Mouse (Mus musculus) heart, postnatal 25 days (tissue): ENCODE data around the gene Mtr. TPM values are rescaled to one million over a fixed set of nuclear protein-coding genes. Genes with fewer than 3 reads are reported as not detected.
A peak's percentile ranks its signal among the peaks of the same experiment; 100 is the strongest.
"Not testable (repeated sequence)": the region's sequence is repeated elsewhere in the genome, so short reads cannot be mapped to it uniquely, and the experiment has no call there.

Source experiments
- DNase-seq: peaks from one replicate; pipeline ENCODE4 v3.0.0; 2022; ENCODE audit warnings: low spot score
- intact Hi-C: fragments of 180-260 bp; cut with DNase I; formaldehyde crosslinking; loops from one replicate; pipeline ENCODE4 v1.15.1; 2025
- total RNA-seq, 2 experiments: library from RNA; stranded (reverse); gene quantifications; 2 replicates each; pipeline ENCODE4 v1.2.3; 2021

The Mtr gene
- total RNA-seq, 2 experiments from 2014 or later, result 87.6 to 93.6 TPM

DNA sequence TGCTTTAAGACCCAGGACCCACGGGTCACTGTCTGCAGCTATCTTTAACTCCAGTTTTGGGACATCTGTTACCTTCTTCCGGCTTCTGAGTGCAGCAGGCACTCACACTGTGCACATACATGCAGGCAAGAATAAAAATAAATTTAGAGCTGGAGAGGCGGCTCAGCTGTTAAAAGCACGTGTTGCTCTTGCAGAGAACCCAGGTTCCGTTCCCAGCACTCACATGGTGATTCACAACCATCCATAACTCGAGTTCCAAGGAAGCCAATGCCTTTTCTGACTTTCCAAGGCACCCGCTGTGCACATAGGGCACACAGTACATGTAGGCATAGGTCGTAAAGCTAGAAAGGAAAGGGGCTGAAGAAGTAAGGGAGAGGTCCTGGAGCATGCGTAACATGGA lies 90.6 kb downstream of the Mtr start:
- no peak for DNase-seq
- intact Hi-C loops, result no loop called here

DNA sequence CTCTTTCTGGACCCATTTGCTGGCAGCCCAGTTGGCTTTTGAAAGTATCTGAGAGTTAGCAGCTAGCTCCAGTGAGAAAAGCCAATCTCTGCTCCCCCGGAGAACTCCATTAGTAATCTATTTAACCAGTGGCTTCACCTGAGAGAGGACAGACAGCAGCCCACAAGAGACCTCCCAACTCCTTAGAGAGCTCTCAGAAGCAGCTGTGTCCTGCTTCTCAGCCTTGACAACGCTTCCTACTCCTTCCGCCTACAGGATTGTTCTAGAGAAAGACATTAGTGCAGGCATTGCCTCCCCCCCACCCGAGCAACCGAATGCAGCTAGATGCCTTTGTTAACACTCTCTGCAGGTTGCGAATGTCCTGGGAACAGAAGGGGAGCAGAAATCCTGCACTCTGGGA lies 91.5 kb downstream of the Mtr start:
- intact Hi-C loops, result no loop called here
- no peak for DNase-seq

DNA sequence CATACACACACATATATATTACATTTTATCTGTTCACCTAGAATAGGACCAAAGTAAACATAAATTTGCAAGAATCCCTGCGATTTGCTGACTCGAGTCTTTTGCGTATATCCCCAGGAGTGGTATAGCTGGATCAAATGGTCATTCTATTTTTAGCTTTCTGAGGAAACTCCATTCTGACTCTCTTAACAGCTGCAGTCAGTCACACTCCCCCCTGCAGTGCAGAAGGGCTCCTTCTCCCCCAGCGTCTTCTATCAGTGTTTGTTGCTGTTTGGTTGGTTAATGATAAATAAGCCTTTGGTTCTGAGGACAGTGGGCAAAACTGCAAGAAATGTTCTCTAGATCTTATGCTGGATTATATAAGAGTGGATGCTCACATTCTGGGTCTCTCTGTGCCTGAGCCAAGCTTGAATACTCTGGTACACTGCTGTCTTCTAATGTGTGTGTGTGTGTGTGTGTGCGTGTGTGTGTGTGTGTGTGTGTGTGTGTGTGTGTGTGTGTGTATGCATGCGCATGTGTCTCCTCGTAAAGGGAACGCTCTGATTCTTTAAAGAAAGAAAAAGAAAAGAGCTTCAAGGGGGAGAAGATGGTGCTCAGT lies 92.4 kb downstream of the Mtr start:
- DNase-seq, result no peak
- intact Hi-C loops, result no loop called here

DNA sequence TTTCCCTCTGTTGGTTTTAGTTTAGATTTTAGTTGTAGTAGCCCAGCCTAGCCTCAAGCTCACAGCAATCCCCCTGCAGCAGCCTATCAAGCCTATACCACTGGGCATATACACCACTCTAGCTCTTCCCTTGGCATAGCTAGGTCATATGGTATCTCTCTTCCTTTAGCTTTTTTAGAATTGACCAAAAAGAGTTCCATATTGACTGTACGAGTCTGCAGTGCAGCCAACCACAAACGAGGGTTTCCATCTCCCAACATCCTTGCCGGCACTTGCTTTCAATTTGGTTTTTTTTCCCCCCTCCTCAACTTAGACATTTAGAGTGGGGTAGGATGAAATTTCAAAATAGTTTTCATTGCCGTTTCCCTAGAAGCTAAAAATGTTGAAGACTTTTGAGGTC lies 95.5 kb downstream of the Mtr start:
- no peak for DNase-seq
- intact Hi-C loops, result no loop called here

DNA sequence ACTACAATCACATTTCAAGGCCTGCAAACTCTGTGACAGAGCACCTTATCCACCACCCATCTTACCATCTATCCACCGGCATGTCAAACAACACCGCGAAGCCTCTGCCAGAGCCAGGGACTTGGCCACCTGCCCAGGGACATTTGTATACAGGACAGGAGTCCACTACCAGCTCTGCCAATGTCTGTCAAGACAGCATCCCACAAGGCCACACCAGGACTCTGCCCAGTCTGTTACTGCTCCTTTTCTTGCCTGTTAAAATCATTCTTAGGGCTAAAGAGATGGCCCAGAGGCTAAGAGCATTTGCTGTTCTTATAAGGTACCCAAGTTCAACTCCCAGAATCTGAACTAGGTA lies 97.8 kb downstream of the Mtr start:
- intact Hi-C loops, result no loop called here
- peak; percentile 5 for DNase-seq

DNA sequence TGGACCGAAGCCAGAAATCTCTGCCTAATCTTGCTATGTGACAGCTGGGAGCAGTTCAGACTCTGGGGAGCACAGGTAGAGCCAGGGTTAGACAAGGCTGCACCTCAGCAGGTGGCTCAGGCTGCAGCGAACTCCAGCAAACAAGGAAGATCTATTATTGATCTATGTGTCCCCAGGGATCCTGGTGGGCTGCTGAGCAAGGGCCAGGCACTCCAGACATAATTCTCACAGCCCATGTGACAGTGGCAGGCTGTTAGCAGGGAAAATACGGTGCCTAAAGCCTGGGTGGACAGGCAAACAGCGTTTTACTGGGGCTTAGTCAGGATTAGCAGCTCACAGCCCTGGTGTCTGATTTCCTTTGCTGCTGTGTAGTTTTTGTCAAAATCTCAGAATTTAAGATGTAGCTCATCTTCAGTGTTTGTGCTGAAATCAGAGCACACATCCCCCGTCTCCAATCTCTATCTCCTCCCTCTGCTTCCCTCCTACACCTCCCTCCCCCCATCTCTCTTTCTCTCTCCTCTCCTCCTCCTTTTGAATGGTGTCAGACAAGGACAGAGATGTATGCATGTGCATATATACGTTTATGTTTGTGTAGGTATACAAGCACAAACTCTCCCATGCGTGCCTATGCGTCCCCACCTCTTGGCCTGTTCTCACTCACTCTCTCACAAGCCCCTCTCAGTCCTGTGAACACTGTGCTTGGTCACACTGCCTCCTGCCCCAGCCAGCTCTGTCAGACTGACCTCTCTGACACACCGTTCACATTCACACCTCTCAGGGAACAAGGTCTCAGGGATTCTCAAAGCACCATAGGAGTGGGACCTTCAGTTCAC lies 98.4 kb downstream of the Mtr start:
- intact Hi-C loops, result no loop called here
- no peak for DNase-seq

DNA sequence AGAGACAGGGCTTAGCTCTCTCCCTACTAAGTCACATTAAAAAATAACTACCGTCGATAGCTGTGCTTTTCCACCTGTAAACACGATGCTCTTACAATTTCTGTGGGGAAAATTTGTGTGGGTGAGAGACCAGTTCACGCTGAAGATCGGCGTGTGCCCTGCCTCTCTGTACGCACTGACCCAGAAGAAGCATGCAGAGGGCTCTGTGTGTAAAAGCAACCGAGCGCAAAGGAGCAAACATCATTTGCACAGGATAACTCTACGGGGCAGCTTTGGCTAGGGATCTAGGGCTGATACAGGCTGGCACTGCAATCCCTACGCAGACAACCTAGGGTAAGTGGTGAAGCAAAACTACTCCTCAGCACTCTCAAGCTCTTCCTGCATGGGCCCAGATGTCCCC lies 104.0 kb downstream of the Mtr start:
- intact Hi-C loops, result no loop called here
- DNase-seq, result no peak

DNA sequence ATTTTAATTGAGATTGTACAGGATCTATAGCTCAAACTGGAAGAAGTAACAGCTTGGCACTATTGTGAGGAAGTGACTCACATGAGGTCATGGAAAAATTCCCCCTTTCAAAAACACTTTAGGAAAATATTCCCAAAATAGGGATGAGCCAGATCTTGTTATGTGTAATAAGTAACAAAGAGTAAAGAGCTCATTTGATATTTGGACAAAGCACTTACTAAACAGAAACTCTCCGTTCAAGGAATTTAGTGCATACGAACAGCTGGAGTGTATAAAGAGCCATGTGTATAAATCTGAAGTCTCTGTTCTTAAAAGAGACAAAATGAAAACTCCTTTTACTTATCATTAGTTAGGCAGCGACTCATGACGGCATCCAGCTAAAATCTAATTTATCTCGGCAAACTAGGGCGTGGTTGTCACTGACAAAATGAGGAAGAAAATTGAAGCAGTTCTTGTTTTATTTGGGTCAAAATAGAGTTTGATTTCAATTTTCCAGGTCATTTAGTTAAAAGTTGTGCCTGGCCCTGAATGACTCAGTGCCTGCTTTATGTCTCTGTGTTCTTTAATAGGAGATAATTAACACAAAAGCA lies 110.9 kb downstream of the Mtr start:
- intact Hi-C loops, result no loop called here
- no peak for DNase-seq

DNA sequence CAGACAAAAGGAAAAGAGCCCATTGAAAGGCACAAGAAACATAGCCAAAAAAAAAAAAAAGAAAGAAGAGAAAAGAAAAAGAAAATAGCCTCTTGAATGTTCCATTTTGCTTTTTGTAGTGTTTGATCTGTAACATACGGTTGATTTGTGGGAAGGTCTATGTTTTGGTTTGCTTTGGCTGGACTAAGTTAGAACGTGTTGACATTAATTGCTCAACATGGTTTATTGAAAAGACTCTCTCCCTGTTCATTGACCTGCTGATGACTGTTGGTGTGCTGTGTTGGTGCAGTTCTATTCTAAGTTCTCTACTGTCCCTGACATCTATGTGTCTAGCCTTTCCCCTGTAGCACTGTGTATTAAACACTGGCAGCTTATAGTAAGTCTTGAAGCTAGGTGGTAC lies 111.5 kb downstream of the Mtr start:
- no peak for DNase-seq
- intact Hi-C loops, result no loop called here

DNA sequence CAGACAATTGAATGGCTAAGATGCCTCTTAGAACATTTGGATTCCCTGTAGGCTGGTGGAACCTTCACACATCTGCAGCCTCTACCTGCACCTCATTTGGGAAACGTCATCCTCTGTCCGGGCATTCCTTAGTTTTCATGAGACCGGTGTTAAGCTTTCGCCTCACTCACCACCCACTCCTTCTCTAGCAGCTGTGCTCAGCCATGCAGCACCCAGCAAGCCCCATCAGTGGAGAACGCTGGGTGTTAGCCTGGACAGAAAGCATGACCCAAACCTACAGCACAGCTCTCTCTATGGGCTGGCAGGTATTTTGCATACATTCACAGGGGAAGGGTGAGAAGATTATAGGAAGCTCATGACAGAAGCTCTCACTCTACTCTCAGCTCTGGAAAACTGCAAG lies 114.6 kb downstream of the Mtr start:
- intact Hi-C loops, result no loop called here
- no peak for DNase-seq

DNA sequence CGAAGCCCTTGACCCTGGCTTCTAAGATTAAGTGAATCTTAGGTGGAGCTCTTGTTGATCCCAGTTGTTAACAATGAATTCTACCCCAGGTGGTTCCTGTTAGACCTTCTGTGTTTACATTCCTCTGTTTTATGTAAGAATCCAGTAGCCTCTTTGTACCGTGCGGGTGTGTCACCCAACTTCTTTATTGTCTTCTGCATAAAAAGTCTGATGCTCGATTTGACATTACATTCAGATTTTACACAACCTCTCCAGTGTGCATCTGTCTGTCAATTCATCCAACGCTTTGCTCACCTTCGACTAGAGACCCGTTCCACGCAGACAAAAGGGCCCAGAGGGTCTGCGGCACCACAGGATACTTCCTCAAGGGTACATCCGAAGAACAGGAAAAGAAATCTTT lies 121.5 kb downstream of the Mtr start:
- intact Hi-C loops, DNase-seq: not testable (repeated sequence)

DNA sequence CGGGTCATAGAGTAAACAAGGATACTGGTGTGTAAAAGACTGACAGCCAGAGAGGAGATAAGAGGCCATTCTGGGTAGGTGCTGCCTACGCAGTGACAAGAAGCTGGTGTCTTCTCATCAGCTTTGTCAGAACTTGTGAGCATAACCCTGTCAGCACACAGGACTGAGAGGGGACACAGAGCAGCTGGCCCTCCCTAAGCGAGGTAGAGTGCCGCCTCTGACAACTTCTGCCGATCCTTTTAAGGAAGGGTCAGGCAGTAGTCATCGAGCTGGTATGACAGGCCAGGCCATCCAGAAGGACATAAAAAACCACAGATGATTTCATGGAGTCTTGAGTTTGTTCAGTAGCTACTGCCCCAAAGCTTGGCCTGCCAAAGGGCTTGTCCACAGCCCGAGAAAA lies 124.4 kb downstream of the Mtr start:
- intact Hi-C loops, result no loop called here
- peak; percentile 58 for DNase-seq

Other genes starting within 250 kb of the Mtr start
- gene Ryr2, start 151.2 kb downstream of the Mtr start, total RNA-seq, result 1,000 to 10,000 TPM in 1 of 2 experiments, 100 to 1,000 TPM in 1; 936 to 1,019 TPM
- 1,000 to 10,000 TPM; 1,826 to 1,902 TPM for gene Actn2, start 82.6 kb upstream of the Mtr start, total RNA-seq
- gene Heatr1, start 136.9 kb upstream of the Mtr start, total RNA-seq, result 10 to 100 TPM; 13.8 to 16.7 TPM
- gene Lgals8, start 206.8 kb upstream of the Mtr start, total RNA-seq, result 10 to 100 TPM; 32.4 to 37.8 TPM